Mouse (Mus musculus) R1 (cell line): ENCODE results near the gene Foxp3.

ENCODE experiments used
- DNase-seq: peaks from one replicate; pipeline ENCODE4 v3.0.0-alpha.2; 2018; ENCODE audit warnings: low read depth, low spot score

Foxp3 gene

DNA sequence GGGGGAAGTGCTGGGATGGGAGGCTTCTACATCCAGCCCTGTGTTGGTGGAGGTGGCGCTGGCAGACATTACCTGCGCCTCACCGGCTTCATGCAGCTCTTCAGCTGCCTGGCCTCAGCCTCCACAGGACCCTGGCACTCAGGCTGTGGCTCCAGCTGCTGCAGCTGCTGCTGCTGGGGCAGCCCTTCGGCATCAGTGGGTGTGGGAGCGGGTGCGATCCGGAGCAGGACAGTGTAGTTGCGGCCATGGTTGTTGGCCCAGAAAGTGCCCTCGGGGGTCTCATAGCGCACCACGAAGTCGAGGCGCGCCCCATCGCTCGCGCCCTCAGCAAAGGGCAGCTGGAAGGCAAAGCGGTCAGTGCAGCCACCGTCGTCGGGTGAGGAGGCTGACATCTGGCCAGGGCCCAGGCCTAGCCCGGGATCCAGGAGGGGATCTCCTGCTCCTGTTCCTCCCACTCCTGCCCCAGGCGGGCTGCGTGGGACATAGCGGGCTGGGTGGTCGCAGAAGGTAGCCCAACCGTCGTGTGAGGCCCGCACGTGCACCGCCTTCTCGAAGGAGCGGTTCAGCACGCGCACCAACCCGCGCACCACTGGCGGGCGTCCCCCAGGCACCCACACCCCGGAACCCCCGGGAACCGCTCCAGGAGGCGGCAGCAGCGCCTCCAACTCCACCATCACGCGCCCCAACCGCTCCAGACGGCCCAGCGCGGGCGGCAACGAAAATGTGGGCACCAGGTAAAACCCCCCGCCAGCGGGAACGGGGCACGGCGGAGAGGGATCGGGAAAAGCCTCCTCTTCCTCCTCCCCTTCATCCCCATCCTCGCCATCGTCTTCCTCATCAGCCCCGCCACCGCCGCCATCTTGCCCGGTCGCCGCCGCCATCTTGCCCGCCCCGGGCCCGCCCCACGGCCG lies at the start of gene Foxp3:
TSS of gene Foxp3 (plus strand) at position 469 of the 911 bp plus-strand sequence.
- DNase-seq = peak; percentile 35

DNA sequence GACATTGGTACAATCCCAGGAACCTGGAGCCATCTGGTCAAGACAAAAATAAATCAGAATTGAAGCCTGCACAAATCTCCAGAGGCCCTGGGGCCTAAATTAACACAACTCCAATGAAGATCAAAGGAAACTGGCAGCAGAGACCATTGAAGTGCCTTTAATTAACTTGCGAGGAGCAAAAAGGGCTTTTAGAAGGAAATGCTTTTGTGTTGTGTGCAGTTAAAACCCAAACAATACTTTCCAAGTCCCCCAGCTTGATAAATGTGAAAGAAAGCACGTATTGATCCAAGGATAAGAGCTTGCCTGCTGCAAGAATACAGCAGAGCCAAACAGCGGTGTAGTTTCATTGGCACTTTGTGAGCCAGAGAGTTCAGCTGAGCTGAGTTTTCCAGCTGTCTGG lies 48.5 kb upstream of the Foxp3 start:
- DNase-seq = no peak

DNA sequence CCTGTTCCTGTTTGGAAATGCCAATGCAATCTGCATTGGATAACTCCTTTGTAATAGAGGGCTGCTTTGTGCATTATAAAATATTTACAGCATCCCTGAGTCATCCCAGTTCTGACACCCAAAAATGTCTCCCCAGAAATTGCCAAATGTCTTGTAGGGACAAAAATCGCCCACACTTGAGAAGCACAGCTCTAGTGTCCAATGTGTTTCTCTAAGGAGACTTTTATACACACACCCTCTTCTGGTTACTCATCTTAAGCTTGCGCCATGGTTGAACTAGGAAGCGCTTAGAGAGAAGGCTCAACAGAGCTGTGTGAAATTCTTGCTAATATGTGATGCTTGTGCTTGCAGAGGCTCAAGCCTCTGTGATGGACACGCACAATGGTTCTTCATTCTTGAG lies 20.0 kb upstream of the Foxp3 start:
- DNase-seq = no peak

DNA sequence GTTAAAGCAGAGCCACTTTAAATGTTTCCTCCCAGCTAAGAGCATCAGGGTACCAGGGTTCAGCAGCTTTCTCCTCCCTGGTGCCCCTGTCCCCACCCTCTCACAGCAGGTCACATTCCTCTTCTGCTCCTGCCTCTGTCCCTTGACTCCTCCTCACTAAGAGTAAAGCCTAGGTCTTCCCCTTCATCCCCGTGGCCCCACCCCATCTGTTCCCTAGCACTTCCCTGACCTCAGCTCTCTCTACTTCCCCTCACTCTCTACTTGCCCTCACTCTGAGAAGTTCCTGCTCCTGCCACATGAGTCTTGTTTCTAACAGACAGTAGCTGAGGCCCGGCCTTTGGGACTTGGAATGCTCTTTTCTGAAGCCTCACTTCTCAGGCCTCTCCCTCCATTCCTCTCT lies 10.4 kb upstream of the Foxp3 start:
- DNase-seq = peak; percentile 53

DNA sequence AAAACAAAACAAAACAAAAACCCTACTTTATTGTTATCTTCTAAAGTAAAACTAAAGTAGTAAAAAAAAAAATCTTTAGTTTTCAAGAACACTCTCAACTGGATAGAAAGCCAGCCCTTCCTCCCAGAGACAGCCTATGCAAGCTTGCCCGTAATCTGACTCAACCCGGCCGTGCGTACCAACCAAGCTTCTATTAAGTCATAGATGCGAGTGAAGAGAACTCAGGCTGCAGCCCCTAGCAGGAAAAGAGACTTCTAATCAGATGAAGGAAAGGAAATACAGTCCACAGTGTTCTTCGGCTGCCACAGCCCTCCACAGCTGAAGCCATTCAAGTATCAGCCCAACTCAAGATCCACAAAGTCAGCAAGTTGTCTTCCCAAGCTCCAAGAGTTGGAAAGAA lies 7.1 kb upstream of the Foxp3 start:
- no peak for DNase-seq

DNA sequence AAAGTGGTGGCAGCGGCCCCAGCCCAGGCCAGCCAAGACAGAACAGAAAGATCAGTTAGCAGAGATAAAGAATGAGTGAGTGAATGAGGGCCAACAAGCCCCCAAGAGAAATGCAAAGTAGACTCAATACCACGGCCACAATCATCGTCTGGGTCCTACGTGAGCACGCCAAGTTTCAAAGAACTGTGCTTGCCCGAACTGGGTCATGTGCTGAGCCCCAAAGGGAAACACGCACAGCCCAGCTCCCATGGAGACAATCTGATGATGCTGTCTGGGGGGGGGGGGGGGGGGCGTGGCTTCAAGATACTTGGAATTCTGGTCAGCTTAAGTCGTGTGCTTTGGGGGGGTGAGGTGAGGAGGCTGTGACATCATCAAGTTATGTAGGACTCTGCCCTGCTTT lies 6.0 kb upstream of the Foxp3 start:
- peak; percentile 19 for DNase-seq

DNA sequence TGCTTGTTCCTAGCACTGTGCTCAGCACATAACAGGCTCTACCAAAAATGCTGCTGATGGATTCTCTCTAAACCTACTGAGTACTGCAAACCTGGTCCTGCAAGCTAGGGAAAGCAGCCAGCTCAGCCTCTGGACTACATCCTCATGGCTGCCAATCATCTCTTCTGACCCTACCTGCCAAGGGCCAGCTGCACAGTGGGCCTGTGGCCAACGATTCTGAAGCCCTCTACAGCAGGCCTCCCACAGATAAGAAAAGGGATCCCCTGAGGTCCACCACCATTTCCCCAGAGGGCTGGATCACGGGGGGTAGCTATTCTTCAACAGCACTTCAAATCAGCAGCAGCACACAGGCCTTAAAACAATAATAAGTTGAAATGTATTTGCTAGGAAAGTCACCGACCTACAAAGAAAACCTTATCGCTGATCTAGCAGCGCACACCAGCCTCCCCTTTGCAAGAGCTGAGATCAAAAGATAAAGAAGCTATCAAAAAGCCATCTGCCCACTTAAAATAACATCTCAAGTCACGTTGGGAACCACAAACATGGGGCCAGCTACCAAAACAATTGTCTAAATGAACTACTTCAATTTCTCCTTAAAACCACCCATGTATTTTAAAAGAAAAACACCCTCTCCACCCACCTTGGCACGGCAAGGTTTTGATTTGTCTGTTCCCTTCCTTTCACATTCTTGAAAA lies 2.8 kb upstream of the Foxp3 start:
- DNase-seq = no peak

DNA sequence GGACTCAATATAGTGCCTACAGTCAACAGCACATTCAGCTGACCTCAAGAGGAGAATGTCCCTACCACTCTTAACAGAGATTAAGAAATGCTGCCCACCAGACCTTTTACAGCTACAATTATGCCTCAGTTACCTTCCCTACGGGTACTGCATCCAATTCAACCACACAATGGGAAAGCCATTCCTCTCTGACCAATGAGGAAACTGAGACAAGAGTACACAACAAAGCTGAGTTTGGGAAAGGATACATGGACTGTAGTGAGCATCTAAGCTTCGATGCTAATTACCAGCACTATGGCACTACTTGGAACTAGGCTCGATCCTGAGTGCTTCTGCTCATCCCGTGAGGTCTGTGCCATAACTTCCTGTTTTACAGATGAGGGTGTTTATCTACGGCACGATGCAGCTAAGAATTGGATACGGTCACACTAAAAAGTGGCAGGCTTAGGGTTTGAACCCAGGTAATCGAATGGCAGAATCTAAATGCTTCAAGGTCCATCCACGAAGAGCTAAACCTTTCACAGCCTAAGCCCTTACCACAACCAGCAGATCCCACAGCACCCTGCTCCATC lies 1.8 kb upstream of the Foxp3 start:
- DNase-seq = no peak

DNA sequence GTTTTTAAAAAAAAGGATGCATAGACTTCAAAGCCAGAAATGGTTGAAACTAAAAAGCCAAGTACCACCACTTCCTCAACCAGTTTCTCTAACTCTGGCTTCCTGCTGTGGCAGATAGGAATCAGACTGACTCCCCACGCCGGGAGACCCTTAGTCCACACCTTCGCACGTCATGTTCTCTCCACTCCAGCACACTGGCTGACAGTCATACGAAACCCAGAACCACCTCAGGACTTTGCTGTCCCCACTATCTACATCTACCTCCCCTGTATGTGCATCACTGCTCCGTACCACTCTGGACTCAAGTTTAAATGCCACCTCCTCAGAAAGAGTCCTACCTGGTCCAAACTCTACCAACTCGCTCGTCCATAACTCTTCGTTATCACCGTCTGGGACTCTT lies 978 bp upstream of the Foxp3 start:
- peak; percentile 6 for DNase-seq

DNA sequence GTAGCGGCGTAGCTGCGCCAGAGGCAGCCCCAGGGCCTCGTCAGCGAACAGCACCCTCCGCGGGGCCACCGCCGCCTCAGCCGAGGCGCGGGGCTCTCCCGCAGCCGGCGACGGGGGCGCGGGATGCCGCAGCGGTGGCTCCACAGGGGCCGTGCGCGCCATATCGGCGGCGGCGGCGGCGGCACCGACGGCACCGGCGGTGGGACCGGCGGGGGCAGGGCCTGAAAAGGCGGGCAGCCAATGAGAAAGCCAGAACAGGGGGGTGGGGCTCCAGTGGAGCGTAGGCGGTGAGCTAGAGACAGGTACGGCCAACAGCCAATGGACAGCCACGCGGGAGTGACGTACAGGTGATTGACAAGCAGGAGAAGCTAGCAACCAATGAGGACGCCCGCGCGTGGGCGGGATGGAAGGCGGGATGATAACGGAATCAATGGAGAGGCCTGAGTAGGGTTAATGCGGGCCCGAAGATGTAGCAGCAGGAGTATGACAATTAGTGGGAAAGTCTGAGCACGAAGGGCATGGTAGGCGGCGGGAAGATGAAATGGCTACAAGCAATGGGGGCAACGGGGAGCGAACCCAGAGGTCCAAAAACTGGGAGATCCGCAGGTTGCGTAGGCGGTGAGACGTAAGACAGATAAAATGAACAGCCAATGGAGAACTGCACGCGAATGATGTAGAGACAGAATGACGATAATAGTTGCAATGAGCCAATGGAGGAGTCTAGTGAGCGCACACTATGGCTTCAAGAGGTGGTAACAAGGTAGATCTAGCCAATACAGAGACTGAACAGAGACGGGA lies 842 bp downstream of the Foxp3 start, which contains the start of gene Ppp1r3f:
TSS of gene Ppp1r3f (minus strand) at position 197 of the 798 bp plus-strand sequence.
- DNase-seq = peak; percentile 96

DNA sequence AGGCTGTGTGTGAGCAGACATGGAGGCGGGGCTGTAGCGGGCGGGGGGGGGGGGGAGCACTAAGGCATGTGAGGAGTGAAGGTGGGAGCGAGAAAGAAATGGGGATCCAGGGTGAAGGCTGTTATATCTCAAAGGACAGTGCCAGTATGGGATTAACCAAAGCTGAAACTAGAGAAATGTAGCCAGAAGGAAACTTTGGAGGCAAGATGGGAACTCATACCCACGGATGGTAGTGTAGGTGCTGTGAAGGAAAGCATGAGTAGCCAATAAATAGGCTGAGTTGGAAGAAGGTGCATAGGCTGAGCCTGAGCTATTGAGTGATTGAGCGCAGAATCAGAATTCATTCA lies 1.4 kb downstream of the Foxp3 start:
- DNase-seq = no peak

DNA sequence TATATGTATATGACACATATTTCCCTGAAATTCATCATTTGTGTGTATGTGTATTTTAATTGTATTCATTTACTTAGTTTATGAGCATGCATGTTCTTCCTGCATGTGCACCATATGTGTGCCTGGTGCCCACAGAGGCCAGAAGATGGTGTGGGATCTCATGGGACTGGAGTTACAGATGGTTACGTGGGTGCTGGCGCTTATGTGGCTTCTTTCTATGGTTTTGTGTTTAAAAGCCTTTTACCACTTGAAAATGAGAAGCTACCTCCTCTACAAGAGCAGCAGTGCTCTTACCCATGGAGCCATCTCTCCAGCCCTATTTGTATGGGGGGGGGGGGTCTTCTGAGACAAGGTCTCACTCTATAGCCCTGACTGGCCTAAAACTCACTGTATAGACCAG lies 7.7 kb downstream of the Foxp3 start:
- DNase-seq = no peak

DNA sequence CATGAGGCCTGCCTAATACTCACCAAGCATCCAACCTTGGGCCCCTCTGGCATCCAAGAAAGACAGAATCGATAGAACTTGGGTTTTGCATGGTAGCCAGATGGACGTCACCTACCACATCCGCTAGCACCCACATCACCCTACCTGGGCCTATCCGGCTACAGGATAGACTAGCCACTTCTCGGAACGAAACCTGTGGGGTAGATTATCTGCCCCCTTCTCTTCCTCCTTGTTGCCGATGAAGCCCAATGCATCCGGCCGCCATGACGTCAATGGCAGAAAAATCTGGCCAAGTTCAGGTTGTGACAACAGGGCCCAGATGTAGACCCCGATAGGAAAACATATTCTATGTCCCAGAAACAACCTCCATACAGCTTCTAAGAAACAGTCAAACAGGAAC lies 10.4 kb downstream of the Foxp3 start:
- DNase-seq = no peak

DNA sequence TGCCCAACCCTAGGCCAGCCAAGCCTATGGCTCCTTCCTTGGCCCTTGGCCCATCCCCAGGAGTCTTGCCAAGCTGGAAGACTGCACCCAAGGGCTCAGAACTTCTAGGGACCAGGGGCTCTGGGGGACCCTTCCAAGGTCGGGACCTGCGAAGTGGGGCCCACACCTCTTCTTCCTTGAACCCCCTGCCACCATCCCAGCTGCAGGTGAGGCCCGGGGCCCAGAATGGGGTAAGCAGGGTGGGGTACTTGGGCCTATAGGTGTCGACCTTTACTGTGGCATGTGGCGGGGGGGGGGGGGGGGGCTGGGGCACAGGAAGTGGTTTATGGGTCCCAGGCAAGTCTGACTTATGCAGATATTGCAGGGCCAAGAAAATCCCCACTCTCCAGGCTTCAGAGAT lies 12.9 kb downstream of the Foxp3 start:
- no peak for DNase-seq

DNA sequence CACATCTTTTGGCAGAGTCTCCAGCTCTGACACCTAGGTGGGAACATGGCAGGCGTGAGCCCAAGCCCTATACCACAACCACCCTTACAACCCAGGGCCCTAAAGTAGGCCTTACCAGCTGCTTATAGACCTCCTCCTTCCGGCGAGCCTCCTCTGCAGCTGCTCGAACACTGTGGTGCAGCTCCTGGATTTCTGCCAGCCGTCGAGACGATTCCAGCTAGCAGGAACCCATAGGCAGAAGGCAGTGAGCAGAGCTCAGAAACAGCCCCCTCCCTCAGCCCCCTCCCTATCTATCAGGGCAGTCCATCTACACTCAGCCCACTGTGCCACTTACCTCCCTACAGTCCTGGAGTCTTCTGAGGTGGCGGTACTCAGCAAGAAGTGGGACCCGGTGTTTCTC lies 21.9 kb downstream of the Foxp3 start:
- DNase-seq = no peak

DNA sequence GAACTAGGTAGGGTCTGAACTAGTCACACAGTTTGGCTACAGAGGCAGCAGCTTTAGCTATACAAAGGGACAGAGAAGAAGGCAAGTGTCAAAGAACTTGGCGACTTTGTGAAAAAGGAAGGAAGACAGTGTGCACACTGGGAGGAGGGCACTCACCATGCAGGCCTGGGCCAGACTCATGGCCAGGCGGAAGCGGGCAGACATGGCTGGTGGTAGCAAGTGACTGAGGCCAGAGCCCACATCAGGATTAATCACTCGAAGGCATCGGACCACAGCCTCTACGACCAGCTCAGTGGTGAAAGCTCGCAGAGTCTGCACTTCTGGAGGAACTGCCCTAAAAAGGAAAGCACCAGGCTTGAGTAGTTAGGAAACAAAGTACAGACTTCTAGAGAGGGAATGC lies 30.6 kb downstream of the Foxp3 start:
- DNase-seq = no peak

DNA sequence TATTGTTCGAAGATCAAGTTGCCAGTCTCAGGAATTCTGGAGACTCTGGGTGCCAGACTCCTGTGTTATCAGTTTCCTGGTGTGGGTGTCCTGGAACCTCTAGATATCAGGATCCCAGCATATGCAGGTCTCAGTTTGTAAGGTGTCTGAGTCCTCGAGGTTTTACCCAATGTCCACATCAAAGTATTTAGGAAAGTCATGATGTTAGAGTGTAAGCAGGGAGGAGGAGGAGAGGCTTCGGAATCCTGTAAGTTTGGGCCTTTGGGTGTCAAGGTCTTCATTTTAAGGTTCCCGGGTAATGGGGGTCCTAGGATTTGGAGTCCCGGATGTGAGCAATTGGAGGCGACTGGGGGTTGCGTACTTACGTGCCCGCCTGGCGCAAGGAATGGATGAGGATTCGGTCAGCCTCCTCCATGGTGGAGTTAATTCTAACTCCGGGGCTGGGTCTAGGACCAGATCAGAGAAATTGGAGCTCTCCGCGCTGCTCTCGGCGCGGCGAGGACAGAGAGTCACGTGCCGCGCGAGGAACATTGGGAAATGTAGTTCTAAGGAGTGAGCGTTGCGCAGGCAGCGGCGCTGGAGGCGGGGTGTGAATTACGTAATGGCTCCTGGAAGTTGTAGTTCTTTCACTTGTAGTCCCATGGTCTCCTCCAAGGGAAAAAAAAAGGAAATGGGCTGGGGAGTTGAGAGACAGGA lies 31.6 kb downstream of the Foxp3 start, which contains the start of gene Ccdc22:
TSS of gene Ccdc22 (minus strand) at position 639 of the 696 bp plus-strand sequence.
- DNase-seq = peak; percentile 86

DNA sequence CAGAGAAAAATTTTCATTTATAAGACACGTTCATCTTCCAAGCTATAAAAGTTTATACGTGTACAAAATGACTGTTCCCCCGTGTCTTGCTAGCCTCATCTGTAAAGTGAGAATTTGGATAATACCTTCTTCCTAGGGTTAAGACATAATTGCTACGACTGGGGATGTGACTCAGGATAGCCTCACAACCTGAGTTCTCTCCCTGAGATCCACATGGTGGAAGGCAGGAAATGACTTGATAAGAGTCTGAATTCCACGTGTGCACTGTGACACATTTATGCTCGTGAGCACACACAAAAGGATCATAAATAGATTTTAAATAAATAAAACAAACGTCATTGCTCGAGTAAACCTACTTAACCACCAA lies 32.1 kb downstream of the Foxp3 start:
- no peak for DNase-seq

DNA sequence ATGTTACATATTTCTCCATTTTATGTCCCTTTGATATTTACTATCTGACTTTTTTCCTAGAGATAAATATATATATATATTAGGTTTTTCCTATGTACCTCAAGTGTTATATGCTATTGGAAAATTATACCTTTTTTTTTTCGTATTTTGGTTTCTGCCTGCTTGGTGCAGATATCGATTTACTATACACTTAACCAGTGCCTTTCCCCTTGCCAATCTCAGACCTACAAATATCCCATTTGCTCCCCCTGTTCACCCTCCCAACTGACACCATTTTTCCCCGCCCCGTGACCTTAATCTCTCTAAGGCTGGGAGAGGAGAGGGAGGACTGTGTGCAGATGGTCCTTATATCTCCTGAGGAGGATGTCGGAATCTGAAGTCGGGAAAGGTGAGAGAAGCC lies 33.3 kb downstream of the Foxp3 start, which contains the start of gene Cacna1f:
TSS of gene Cacna1f (plus strand) at position 301 of the 400 bp plus-strand sequence.
- DNase-seq = no peak

DNA sequence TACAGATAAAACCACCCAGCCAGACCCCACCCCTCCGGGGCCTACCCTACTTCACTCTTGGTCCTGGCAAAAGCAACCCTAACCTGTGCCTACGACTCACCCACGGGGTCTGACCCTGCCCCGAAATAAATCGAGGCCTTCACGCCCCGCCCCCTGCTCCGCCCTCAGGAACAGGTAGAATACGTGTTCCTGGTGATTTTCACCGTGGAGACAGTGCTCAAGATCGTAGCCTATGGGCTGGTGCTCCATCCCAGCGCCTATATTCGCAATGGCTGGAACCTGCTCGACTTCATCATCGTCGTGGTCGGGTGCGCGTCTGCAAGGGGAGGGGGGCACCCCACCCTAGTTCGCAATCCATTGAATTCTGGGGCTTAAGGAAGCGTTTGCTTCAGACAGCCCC lies 36.6 kb downstream of the Foxp3 start:
- no peak for DNase-seq
